Mouse (Mus musculus) thymus, postnatal 10 days (tissue): ENCODE measurements around the gene Tmod2.

ENCODE experiments used
- DNase-seq, 2 experiments: peaks; one replicate each; pipeline ENCODE4 v3.0.0; 2021; ENCODE audit warnings: low spot score in 2 of 2

Tmod2 gene

DNA sequence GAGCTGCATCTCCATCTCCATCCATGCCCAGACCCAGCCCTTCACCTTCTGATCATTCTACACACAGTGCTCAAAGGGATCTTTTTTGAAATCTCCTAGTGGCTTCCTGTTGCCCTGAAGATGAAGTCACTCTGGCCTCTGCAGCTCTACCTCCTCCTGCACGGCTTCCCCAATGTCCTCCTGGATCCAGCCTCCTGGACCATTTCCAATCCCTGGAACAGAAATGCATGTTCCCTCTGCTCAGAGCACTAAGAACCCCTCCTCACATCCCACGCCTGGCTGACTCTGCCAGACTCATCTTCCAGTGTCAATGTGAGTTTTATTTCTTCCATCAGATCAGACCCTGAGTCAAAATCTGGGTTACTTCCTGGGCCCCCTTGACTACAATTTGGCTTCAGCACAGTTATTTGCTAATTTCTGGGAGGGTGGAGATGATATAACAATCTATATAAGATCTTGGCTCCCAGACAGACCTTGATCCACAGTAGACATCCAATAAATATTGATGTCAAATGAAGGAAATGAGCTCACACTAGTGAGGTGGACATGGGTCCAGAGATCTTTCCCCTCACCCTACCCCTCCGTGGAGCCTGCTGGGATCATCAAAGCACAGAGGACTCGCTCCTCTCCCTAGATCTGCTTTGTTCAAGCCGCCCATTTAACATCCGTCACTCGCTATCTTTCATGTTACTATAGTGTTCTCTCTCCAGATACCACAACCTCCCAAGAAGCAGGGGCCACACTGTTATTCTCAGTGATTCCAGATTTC is 10.8 kb downstream of the Tmod2 start:
- DNase-seq = no peak

- no peak for DNase-seq
Measured at GRCm38 (mm10) chr9:75599191-75599841, 11.8 kb downstream of the Tmod2 start.

DNA sequence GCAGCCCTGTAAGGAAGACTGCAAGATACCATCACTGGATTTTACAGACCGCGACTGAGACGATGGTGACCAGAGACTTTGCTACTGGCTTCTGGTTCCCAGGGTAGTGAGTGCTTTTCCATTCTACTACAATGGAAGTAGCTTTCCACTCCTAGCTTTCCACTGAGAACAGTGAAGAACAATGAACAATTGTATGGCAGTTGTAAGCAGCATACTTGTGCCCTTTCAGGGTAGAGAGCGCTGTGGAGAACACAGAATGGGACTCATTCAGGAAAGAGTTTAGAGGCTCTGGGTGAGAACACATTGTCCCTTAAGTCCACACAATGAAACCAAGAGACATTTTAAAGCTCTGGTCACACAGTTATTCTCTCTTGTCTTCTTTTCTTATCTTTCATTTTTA is 13.5 kb downstream of the Tmod2 start:
- no peak for DNase-seq

DNA sequence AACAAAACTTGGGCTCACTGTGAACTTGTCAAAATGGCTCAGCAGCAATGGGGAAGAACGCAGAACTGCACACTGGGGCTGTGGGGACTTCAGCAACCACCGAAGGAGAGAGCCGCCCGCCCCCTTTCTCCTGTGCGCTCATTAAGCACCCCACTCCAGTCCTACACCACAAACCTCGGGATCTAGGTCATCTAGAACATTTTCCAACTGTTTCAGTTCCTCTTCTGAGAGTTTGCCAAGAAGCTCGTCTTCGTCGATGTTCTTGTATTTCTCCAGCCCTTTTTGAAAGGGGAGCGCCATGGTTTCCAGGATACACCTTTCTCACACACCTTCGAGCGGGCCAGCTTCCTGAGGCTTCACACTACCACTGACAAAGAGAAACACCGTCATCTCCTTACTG is 14.1 kb downstream of the Tmod2 start:
- no peak for DNase-seq

DNA sequence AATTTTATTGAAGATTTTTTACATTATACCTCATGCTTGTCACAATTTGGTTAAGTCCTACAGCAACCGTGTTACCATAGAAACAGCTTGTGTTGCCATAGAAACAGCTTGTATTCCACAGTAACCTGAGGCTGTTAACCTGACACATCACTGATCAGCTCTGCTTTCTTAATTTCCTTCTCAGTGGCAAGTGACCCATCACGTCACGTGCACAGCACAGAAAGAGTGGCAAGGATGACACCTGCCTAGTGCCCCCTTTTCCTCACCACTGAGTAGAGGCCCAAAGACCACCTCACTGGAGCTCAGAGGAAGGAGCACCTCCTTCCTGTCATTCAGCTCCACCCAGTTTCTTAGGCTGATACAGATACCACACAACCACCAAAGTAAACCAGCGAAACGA is 17.6 kb downstream of the Tmod2 start:
- DNase-seq = no peak

- DNase-seq = no peak
Measured at GRCm38 (mm10) chr9:75589850-75590790, 21.0 kb downstream of the Tmod2 start.

GRCm38 (mm10) chr9:75581694-75582350 is 29.3 kb downstream of the Tmod2 start:
- peak in 1 of 2 experiments; percentile 14 for DNase-seq

DNA sequence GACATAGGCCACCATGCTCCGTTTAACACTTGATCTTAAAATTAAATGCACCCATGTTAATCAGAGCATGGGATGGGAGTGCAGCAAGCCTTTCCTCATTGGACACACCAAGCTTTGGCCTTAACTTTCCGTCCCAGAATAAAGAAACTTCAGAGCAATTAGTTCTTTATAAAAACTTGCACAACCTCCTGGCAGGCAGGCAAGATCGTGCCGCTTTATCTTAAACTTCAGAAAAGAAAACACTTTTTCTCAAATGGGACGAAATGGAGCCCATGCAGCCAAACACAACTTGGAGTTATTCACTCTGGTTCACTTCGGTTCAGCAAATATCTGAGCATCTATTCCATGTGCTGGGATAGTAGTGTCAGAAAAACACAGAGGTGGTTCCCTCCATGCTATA is 31.8 kb downstream of the Tmod2 start:
- no peak for DNase-seq

GRCm38 (mm10) chr9:75571036-75571942 is 39.8 kb downstream of the Tmod2 start:
- DNase-seq = no peak

DNA sequence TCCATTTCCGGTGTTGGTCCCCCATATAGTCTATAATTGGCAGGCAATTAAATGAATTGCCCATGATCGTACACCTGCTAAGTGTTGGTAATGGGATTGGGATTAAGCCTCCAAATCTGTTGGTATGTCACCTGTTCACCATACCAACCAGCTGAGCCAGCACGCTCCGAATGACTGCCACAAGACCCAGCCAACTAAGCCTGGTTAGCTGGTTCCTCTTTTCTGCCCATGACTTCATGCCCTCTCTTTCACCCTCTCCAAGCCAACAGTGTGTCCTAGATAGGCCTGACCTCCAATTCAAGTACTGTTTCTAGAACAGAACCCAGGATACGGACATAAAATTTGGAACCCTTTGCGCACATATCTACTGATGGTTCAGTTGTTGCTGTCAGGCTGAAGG is 42.7 kb downstream of the Tmod2 start:
- no peak for DNase-seq

- DNase-seq = no peak
Measured at GRCm38 (mm10) chr9:75564892-75565291, 46.2 kb downstream of the Tmod2 start.

DNA sequence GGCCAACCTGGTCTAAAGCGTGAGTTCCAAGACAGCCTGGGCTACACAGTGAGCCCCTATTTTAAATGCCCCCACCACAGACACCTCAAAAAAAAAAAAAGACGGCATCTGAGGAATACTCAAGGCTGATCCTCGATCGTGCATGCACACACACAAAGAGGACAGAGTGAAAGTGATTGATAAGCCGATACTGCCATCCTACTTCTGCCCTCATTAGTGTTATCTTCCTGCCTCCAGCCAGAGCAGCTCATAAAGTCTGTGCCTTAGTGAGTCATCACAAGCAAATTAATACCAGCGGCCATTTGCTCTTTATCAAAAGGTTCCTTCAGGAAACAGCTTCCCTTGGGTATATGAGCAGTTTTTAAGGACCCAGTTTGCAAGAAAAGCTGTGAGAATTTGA is 47.5 kb downstream of the Tmod2 start:
- DNase-seq = no peak

DNA sequence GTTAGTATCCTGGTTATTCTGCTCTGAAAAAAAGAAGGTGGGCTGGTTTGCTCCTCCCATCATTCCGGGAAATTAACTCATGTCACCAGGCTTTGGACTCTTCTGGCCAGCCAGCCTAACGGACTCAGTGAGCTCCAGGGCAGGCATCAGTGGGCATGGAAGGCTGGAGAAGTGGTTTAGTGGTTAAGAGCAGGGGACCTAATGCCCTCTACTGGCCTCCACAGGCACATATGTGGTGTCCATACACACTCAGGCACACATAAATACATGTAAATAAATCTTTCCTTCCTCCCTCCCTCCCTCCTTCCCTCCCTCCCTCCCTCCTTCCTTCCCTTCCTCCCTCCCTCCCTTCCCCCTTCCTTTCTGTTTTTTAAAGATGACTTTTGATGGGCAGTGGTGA is 47.9 kb downstream of the Tmod2 start:
- no peak for DNase-seq

DNA sequence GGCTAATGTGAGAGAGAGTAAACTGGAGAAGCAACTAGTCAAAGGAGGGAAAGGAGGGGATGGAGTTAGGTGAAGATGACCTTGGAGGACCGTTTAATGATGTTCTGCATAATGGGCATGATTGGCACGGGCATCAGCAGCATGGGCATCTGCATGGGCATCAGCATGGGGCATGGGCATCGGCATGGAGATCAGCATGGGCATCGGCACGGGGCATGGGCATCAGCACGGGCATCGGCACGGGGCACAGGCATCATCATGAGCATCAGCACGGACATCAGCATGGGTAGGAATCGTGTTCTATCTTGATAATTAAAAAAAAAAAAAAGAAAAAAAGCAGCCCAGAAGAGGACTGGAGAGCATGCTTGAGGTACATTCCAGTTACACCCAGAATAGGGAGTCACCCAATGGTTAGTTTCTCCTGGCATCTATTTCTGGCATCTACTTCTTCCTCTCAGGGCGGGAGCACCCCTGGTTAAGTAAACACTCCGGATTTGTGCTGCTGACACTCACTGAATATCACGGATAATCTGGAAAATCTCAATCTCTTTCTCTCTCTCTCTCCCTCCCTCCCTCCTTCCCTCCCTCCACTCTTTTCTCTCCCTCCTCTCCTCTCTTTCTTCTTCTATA is 50.0 kb downstream of the Tmod2 start:
- no peak for DNase-seq

DNA sequence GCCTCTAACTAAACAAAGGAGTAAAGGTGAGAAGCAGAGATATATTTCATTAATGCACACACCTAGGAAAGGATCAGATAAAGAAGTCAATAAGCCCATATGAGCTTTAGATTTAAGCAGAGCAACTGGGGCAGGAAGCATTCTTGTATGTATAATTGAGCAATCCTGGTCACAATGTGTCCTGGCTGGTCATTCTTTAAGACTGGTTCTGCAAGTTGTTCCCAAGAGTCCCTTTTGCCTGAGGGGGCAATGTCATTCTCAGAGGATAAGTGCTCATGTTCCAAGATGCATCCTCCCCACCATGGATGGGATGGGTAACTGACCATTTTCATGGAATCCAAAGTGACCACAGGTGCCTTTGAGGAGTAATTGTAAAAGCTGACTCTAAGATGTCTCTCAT is 50.8 kb downstream of the Tmod2 start:
- no peak for DNase-seq

DNA sequence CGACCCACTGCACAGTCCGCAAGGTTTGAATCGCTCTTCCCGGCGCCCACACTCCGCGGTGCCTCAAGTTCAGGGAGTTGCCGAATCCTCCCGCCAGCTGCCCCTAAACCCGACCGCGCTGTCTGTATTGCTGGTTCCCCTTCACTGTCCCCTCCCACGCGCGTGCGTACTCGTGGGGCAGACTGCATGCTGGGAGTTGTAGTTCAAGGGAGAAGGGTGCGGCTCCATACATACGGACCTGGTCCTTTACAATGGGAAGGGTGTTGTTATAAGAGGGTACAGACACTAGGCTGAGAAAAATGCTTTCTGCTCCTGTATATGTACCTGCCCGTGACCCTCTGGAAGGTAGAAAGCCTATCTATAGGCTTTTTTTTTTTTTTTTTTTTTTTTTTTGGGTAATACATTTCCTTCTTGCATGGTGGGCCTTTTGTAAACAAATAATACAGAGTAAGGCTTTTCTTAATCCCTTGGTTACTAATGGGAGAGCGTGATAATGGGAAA is 51.6 kb downstream of the Tmod2 start, which contains the start of gene Tmod3:
Tmod3 (minus strand) TSS at position 146 of the 501 bp plus-strand sequence.
- DNase-seq = peak; percentile 93 to 96

- DNase-seq = peak in 1 of 2 experiments; percentile 14
Measured at GRCm38 (mm10) chr9:75558812-75559511, 52.2 kb downstream of the Tmod2 start.

GRCm38 (mm10) chr9:75558360-75558759 is 52.8 kb downstream of the Tmod2 start:
- no peak for DNase-seq

DNA sequence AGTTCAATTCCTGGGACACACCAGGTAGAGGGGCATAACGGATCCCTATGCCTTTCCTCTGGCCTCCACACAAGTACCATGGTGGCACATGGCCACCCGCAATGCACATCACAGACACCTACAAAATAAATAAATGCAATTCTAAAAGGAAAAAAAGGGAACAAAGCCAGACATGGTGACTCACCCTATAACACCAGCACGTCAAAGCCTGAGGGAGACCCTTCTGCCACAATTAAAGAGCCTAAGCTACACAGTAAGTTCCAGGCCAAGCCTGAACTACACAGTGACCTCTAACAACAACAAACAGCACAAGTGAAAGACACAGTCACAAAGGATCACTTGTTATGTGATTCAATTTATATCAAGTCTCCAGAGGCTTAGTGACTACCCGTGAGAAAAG is 57.4 kb downstream of the Tmod2 start:
- no peak for DNase-seq
